Mouse (Mus musculus) bone marrow macrophage, adult 2 months (primary cell): ENCODE measurements around the gene Tmem109. TPM values are rescaled to one million over a fixed set of nuclear protein-coding genes. Genes with fewer than 3 reads are reported as not detected.

Experiments used
- H3K27ac ChIP-seq: 2 replicates; pipeline ENCODE4 v1.5.1; 2012; ENCODE audit warnings: low read depth, low read length; ENCODE audit not compliant: insufficient read depth
- H3K4me1 ChIP-seq: 2 replicates; pipeline ENCODE4 v1.6.1; 2012; ENCODE audit warnings: low read length; ENCODE audit not compliant: control insufficient read depth, insufficient read depth
- H3K4me3 ChIP-seq: 2 replicates; pipeline ENCODE4 v1.5.1; 2012; ENCODE audit warnings: mild to moderate bottlenecking, low read length, moderate library complexity; ENCODE audit not compliant: insufficient read depth
- CTCF ChIP-seq: IDR thresholded peaks from 2 replicates; pipeline ENCODE4 v1.5.1; 2012; ENCODE audit warnings: low read depth, mild to moderate bottlenecking, low read length, moderate library complexity
- POLR2A ChIP-seq: IDR thresholded peaks from 2 replicates; pipeline ENCODE4 v1.6.1; 2012; ENCODE audit warnings: mild to moderate bottlenecking, low read depth, low read length, borderline replicate concordance
- polyA plus RNA-seq: library from polyadenylated mRNA; stranded (reverse); fragments of >200 nt; gene quantifications from 2 replicates; pipeline ENCODE4 v1.2.4, GENCODE M21; 2012; ENCODE audit not compliant: missing spikeins, insufficient read depth, insufficient read length

The Tmem109 gene
- polyA plus RNA-seq, 1 experiment = 80.6 TPM

GRCm38 (mm10) chr19:10822534-10822933 lies 59.3 kb downstream of the Tmem109 start:
- no peak overlapping the region for H3K27ac ChIP-seq
- no peak overlapping the region for H3K4me3 ChIP-seq
- H3K4me1 ChIP-seq = peaks cover 8% of the 10 kb centered on the region
- TF ChIP-seq CTCF (no peak), POLR2A (no peak)

- H3K27ac ChIP-seq = no peak overlapping the region
- H3K4me3 ChIP-seq = no peak overlapping the region
Observed at GRCm38 (mm10) chr19:10821319-10821718, 60.5 kb downstream of the Tmem109 start.

More at GRCm38 (mm10) chr19:10821319-10821718, 60.5 kb downstream of the Tmem109 start:
- peaks cover 8% of the 10 kb centered on the region for H3K4me1 ChIP-seq
- TF ChIP-seq POLR2A = no peak

Other genes with a start within 250 kb of the Tmem109 start
- gene Vwce, start 247.8 kb downstream of the Tmem109 start, polyA plus RNA-seq = not detected in 2 replicates
- gene Pga5, start 203.9 kb downstream of the Tmem109 start, polyA plus RNA-seq = not detected in 2 replicates
- gene Vps37c, start 193.3 kb downstream of the Tmem109 start, polyA plus RNA-seq = 39.9 and 41.7 TPM in 2 replicates
- not detected in 2 replicates for gene Cd5, start 143.0 kb downstream of the Tmem109 start, polyA plus RNA-seq
- gene Cd6, start 51.9 kb downstream of the Tmem109 start, polyA plus RNA-seq = not detected in 2 replicates
- 93.7 and 94.6 TPM in 2 replicates for gene Slc15a3, start 42.3 kb downstream of the Tmem109 start, polyA plus RNA-seq
- 2.1 and 3.1 TPM in 2 replicates for gene Tmem132a, start 12.1 kb downstream of the Tmem109 start, polyA plus RNA-seq
- gene Prpf19, start 13.2 kb upstream of the Tmem109 start, polyA plus RNA-seq = 41.4 and 51.6 TPM in 2 replicates
- not detected in 2 replicates for gene Zp1, start 38.6 kb upstream of the Tmem109 start, polyA plus RNA-seq
- not detected in 2 replicates for gene Ptgdr2, start 55.2 kb upstream of the Tmem109 start, polyA plus RNA-seq
- 11.1 and 11.6 TPM in 2 replicates for gene Ccdc86, start 67.3 kb upstream of the Tmem109 start, polyA plus RNA-seq
- not detected in 2 replicates for gene Ms4a10, start 92.7 kb upstream of the Tmem109 start, polyA plus RNA-seq
- not detected in 2 replicates for gene Ms4a15, start 111.2 kb upstream of the Tmem109 start, polyA plus RNA-seq
- gene Ms4a18, start 136.0 kb upstream of the Tmem109 start, polyA plus RNA-seq = not detected in 2 replicates
- gene Ms4a8a, start 199.1 kb upstream of the Tmem109 start, polyA plus RNA-seq = not detected in 2 replicates
- gene 1700017D01Rik, start 248.9 kb upstream of the Tmem109 start, polyA plus RNA-seq = not detected in 2 replicates